In the genomic region with DNA sequence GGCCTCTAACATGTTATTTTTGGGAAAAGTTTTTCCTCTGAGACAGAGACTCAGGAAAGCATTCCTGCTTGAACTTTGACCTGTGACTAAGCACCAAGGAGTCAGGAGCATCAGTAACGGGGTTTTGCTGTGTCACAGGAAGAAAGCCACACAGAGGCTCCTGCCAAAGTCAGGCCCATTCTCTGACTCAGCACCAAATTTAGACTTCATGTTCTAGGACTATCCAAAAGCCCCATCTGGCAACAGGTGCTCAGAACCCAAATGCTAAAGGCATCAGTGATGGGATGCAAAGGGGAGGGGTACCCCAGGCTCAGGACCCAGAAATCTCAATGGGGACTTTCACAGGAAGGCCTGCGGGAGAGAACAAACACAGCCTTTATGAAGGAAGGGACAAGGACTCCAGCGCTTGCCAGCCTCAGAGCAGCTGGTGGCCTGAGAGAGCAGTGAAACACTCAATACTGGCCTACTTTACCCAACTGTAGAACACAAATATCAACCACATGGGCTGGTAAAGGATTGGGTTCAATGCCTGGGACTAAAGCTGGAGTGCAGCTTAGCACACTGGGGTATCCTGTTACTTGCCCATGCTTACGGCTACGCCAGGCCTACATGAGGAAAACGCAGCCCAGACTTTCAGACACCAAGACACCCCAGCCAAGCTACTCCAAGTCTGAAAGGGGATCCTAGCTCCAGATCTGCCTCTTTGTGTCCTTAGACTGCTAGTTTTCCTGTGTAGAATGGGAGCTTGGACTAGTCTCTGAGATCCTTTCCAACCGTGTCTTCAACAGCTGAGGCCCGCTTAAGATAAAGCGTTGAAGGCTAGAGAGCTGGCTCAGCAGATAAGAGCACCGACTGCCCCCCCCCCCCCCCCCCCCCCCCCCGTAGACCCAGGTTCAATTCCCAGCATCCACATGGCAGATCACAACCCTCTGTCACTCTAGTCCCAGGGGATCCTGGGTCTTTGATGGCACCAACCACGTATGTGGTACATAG, we compare ENCODE assay signal across 9 mouse cellular contexts. TPM values are rescaled to one million over a fixed set of nuclear protein-coding genes. Genes with fewer than 3 reads are reported as not detected.
DNase-seq lines count a peak whose midpoint lies in the region; ATAC-seq and TF ChIP-seq lines count a peak whose summit lies in the region.
"Had no signal": no experiment of that assay in that cellular context is flagged by ENCODE, and none has a peak within 500 bp of the region (broad histone marks: within the 10 kb centered on the region; RNA-seq: fewer than 3 reads in every experiment).

No protein-coding gene starts in this region.

- H3K9me3 ChIP-seq in embryonic facial prominence, embryonic 12.5 days, result no peaks in the 10 kb centered on the region
- H3K9me3 ChIP-seq in intestine, postnatal 0 days (ENCODE audit: control insufficient read depth), result no peaks in the 10 kb centered on the region

- no peak for TF ChIP-seq CTCF in C2C12 (IDR thresholded peaks at IDR 0.05; ENCODE audit: control insufficient read depth, insufficient read depth, insufficient read length)
- TF ChIP-seq CTCF in intestine, postnatal 0 days (IDR thresholded peaks at IDR 0.05; ENCODE audit: low read depth), result no peak

- no peak overlapping the region for H3K4me3 ChIP-seq in C2C12 (ENCODE audit: insufficient read depth, poor library complexity, severe bottlenecking)
- no peak overlapping the region for H3K4me3 ChIP-seq in embryonic facial prominence, embryonic 12.5 days
- H3K4me3 ChIP-seq in intestine, postnatal 0 days (ENCODE audit: low read depth, low read length), result no peak overlapping the region
- H3K4me3 ChIP-seq in myocyte, result no peak overlapping the region

- H3ac ChIP-seq in C2C12 (ENCODE audit: control insufficient read depth, insufficient read length, low read depth), result no peak overlapping the region
- H3ac ChIP-seq in myocyte (ENCODE audit: control insufficient read depth, insufficient read length), result no peak overlapping the region

- H3K27ac ChIP-seq in embryonic facial prominence, embryonic 12.5 days, result peak overlapping the region; percentile 73; the same call in 1 of the 2 replicates
- H3K27ac ChIP-seq in intestine, postnatal 0 days (ENCODE audit: low read depth, low read length), result no peak overlapping the region

- no peaks in the 10 kb centered on the region for H3K27me3 ChIP-seq in C2C12 (ENCODE audit: control insufficient read depth, insufficient read depth, insufficient read length)
- no peaks in the 10 kb centered on the region for H3K27me3 ChIP-seq in embryonic facial prominence, embryonic 12.5 days
- H3K27me3 ChIP-seq in intestine, postnatal 0 days (replicated peaks; ENCODE audit: control insufficient read depth, insufficient read depth, low read length), result no peaks in the 10 kb centered on the region
- H3K27me3 ChIP-seq in myocyte (ENCODE audit: control insufficient read depth, insufficient read depth, insufficient read length), result no peaks in the 10 kb centered on the region
- H3K27me3 ChIP-seq: Patski had no signal

- no peak overlapping the region for H3K9ac ChIP-seq in embryonic facial prominence, embryonic 12.5 days
- no peak overlapping the region for H3K9ac ChIP-seq in intestine, postnatal 0 days (ENCODE audit: low read depth, low read length)

- peak; percentile 59; the same call in 1 of the 2 replicates for ATAC-seq in embryonic facial prominence, embryonic 12.5 days (ENCODE audit: insufficient number of reproducible peaks, insufficient read depth, low FRiP score, low TSS enrichment)
- peak; percentile 16 for ATAC-seq in intestine, postnatal 0 days
- ATAC-seq: Patski had no signal

- no peak overlapping the region for H3K4me2 ChIP-seq in embryonic facial prominence, embryonic 12.5 days (replicated peaks)
- H3K4me2 ChIP-seq in intestine, postnatal 0 days (replicated peaks; ENCODE audit: low read depth), result no peak overlapping the region
- peak overlapping the region; percentile 30 for H3K4me2 ChIP-seq in myocyte (ENCODE audit: low read depth)

- H3K36me3 ChIP-seq in C2C12 (ENCODE audit: control insufficient read depth, insufficient read depth) (peaks cover 16% of the 10 kb centered on the region), myocyte (ENCODE audit: control insufficient read depth, insufficient read depth) (no peaks in the 10 kb centered on the region)
- no peaks in the 10 kb centered on the region; the same call in 1 of the 2 replicates for H3K36me3 ChIP-seq in embryonic facial prominence, embryonic 12.5 days
- no peaks in the 10 kb centered on the region for H3K36me3 ChIP-seq in intestine, postnatal 0 days (ENCODE audit: control insufficient read depth, insufficient read depth)

- 44% methylated on average over 11 of the region's 12 CpGs for WGBS in embryonic facial prominence, embryonic 12.5 days
- WGBS in intestine, postnatal 0 days, result 54% methylated on average over 12 of the region's 12 CpGs

- peaks cover 87% of the 10 kb centered on the region for H3K79me3 ChIP-seq in C2C12 (ENCODE audit: low read depth)

- DNase-seq in gastrocnemius, adult 18-20 months (ENCODE audit: low spot score), result peak; percentile 66
- no peak for DNase-seq in gastrocnemius, postnatal 4 days (ENCODE audit: low spot score in 2 of 2)
- DNase-seq in cerebellum, postnatal 4 days (ENCODE audit: low spot score in 2 of 2), result no peak
- DNase-seq in urinary bladder, postnatal 10 days (ENCODE audit: low spot score), result no peak

- TF ChIP-seq POLR2A in myocyte (IDR thresholded peaks at IDR 0.05; ENCODE audit: insufficient read length, low read depth), result no peak

- peaks cover 98% of the 10 kb centered on the region for H3K79me2 ChIP-seq in C2C12 (ENCODE audit: control insufficient read depth, insufficient read depth)
- peaks cover 55% of the 10 kb centered on the region for H3K79me2 ChIP-seq in myocyte (ENCODE audit: control insufficient read depth, insufficient read depth)

- peaks cover 25% of the 10 kb centered on the region for H3K4me1 ChIP-seq in embryonic facial prominence, embryonic 12.5 days
- peaks cover 6% of the 10 kb centered on the region; the same call in 1 of the 2 replicates for H3K4me1 ChIP-seq in intestine, postnatal 0 days (replicated peaks; ENCODE audit: control insufficient read depth, insufficient read depth, low read length)

TF ChIP-seq in C2C12, 6 proteins besides CTCF, POLR2A, EP300 and RAD21:
- TF ChIP-seq FOSL1 (IDR thresholded peaks at IDR 0.05; ENCODE audit: insufficient read depth, low read length, poor library complexity, severe bottlenecking) (peak; percentile 10), MYOD1 (IDR thresholded peaks at IDR 0.05; ENCODE audit: control insufficient read depth, insufficient read length, low read depth) (peak; percentile 61), MYOG (IDR thresholded peaks at IDR 0.05; ENCODE audit: control insufficient read depth, extremely low read depth, insufficient read length) (no peak), MAX (IDR thresholded peaks at IDR 0.05) (peak; percentile 19), USF1 (IDR thresholded peaks at IDR 0.05; ENCODE audit: low read depth) (no peak), CEBPB (IDR thresholded peaks at IDR 0.05; ENCODE audit: low read depth) (no peak)

TF ChIP-seq in myocyte, 11 proteins besides CTCF, POLR2A, EP300 and RAD21:
- TF ChIP-seq POLR2AphosphoS2 (IDR thresholded peaks at IDR 0.05; ENCODE audit: insufficient read length, low read depth) (no peak), E2F4 (IDR thresholded peaks at IDR 0.05; ENCODE audit: insufficient read depth) (no peak), MYOD1 (IDR thresholded peaks at IDR 0.05; ENCODE audit: control insufficient read depth in 1 of 3, insufficient read length in 2 of 3, low read depth in 2 of 3) (peak in 1 of 3 experiments; percentile 50), REST (IDR thresholded peaks at IDR 0.05; ENCODE audit: insufficient read depth, insufficient read length) (no peak), USF1 (IDR thresholded peaks at IDR 0.05; ENCODE audit: low read depth) (no peak), SRF (IDR thresholded peaks at IDR 0.05; ENCODE audit: control insufficient read depth, insufficient read length, low read depth) (no peak)

RNA-seq across cellular contexts. Expression of a gene that starts 12.8 kb away (rescaled TPM):
- 1 to 10 TPM; 5.5 to 6.7 TPM for total RNA-seq in gastrocnemius, adult 18-20 months (2021)
- total RNA-seq in gastrocnemius, postnatal 4 days (2021), result 10 to 100 TPM; 27.4 to 28.8 TPM
- polyA plus RNA-seq in C2C12 (2012; fragmentation: generic; extraction: Trizol), result 59.6 TPM
- polyA plus RNA-seq in embryonic facial prominence, embryonic 12.5 days (2016; fragmentation: Nextera tagmentation; extraction: Ambion mirVana), result 28.9 and 30.3 TPM in 2 replicates
- polyA plus RNA-seq in intestine, postnatal 0 days (2015; fragmentation: Nextera tagmentation; extraction: Ambion mirVana), result 5.0 and 5.5 TPM in 2 replicates
- polyA plus RNA-seq in myocyte (2012; fragmentation: generic; extraction: Trizol), result 16.5 TPM
